Mouse (Mus musculus) limb, embryonic 13.5 days (tissue): ENCODE measurements around the gene Bnc2. TPM values are rescaled to one million over a fixed set of nuclear protein-coding genes. Genes with fewer than 3 reads are reported as not detected.

Source experiments
- ATAC-seq: fragments of 200-750 bp; cut with Nextera tagmentation; 2 replicates; pipeline ENCODE4 v1.8.0; 2017; ENCODE audit warnings: low read depth, moderate number of reproducible peaks, moderate TSS enrichment; ENCODE audit not compliant: low FRiP score
- H3K27ac ChIP-seq: fragments of 300-500 bp; sonication (generic); 2 replicates; pipeline ENCODE4 v1.5.1; 2015; ENCODE audit warnings: inconsistent platforms, mild to moderate bottlenecking, moderate library complexity
- H3K27me3 ChIP-seq: fragments of 300-500 bp; sonication (generic); 2 replicates; pipeline ENCODE4 v1.6.1; 2015; ENCODE audit warnings: mild to moderate bottlenecking, inconsistent platforms
- H3K36me3 ChIP-seq: fragments of 300-500 bp; sonication (generic); 2 replicates; pipeline ENCODE4 v1.6.1; 2015; ENCODE audit warnings: inconsistent platforms, mild to moderate bottlenecking, moderate library complexity
- H3K4me1 ChIP-seq: fragments of 300-500 bp; sonication (generic); 2 replicates; pipeline ENCODE4 v1.6.1; 2015; ENCODE audit warnings: inconsistent platforms
- H3K4me2 ChIP-seq: fragments of 300-500 bp; sonication (generic); replicated peaks from 2 replicates; pipeline ENCODE4 v1.6.1; 2015; ENCODE audit warnings: inconsistent platforms, mild to moderate bottlenecking, moderate library complexity
- H3K4me3 ChIP-seq: fragments of 300-500 bp; sonication (generic); 2 replicates; pipeline ENCODE4 v1.5.1; 2015; ENCODE audit warnings: moderate library complexity, mild to moderate bottlenecking, inconsistent platforms
- H3K9ac ChIP-seq: fragments of 300-500 bp; sonication (generic); 2 replicates; pipeline ENCODE4 v1.6.1; 2015; ENCODE audit warnings: mild to moderate bottlenecking, inconsistent platforms
- H3K9me3 ChIP-seq: fragments of 300-500 bp; sonication (generic); 2 replicates; pipeline ENCODE4 v1.6.1; 2016; ENCODE audit warnings: inconsistent platforms
- WGBS: fragments of 180-500 bp; shearing (Covaris S2); methylation state at CpG from one replicate; pipeline ENCODE4 v1.1.7; 2015; 5-methylcytosine and 5-hydroxymethylcytosine counted together
- polyA plus RNA-seq: library from polyadenylated mRNA; unstranded; fragments of >200 nt; fragmentation: Nextera tagmentation; extraction: Ambion mirVana; gene quantifications from 2 replicates; pipeline ENCODE4 v1.2.1, GENCODE M21; 2015

The Bnc2 gene
- polyA plus RNA-seq, 1 experiment from 2014 or later: 38.7 TPM

GRCm38 (mm10) chr4:84627616-84628015 is 47.5 kb downstream of the Bnc2 start:
- Histone ChIP-seq H3K9me3 (no peaks in the 10 kb centered on the region), H3K4me2 (no peak overlapping the region), H3K36me3 (no peaks in the 10 kb centered on the region), H3K4me3 (no peak overlapping the region), H3K27ac (no peak overlapping the region), H3K9ac (no peak overlapping the region), H3K4me1 (peaks cover 34% of the 10 kb centered on the region), H3K27me3 (no peaks in the 10 kb centered on the region)
- no peak for ATAC-seq
- WGBS: 86% methylated on average over 7 of the region's 7 CpGs

DNA sequence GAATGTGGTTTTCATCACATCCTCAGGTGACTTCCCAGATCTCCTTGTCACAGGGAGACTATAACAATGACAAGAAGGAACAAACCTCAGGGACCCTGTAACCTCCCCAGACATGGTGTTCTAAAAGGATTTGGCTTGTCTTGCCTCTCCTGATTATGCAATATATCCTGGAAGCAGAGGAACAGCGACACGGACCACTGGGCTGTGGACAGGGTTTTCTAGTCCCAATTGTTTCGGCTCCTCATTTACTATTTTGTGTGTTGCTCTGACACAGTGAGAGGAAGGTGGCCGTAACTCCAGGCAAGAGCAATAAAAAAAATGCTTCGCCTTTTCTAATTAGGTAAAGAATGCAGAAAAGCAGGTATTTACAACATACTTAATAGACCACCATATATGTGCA is 51.8 kb downstream of the Bnc2 start:
- Histone ChIP-seq H3K36me3 (no peaks in the 10 kb centered on the region), H3K4me2 (no peak overlapping the region; the same call in 1 of the 2 replicates), H3K9ac (no peak overlapping the region), H3K27me3 (no peaks in the 10 kb centered on the region), H3K27ac (no peak overlapping the region; the same call in 1 of the 2 replicates), H3K9me3 (no peaks in the 10 kb centered on the region), H3K4me1 (peaks cover 51% of the 10 kb centered on the region), H3K4me3 (no peak overlapping the region)
- no peak for ATAC-seq
- 37% methylated on average over 5 of the region's 5 CpGs for WGBS

- Histone ChIP-seq H3K27ac (no peak overlapping the region), H3K4me1 (peaks cover 43% of the 10 kb centered on the region), H3K9ac (no peak overlapping the region), H3K36me3 (no peaks in the 10 kb centered on the region), H3K9me3 (no peaks in the 10 kb centered on the region), H3K4me3 (no peak overlapping the region), H3K27me3 (no peaks in the 10 kb centered on the region), H3K4me2 (no peak overlapping the region)
- ATAC-seq: no peak
- 76% methylated on average over 3 of the region's 3 CpGs for WGBS
These were observed 53.3 kb downstream of the Bnc2 start for GRCm38 (mm10) chr4:84621785-84622184.

- Histone ChIP-seq H3K27me3 (no peaks in the 10 kb centered on the region), H3K4me3 (no peak overlapping the region), H3K9me3 (no peaks in the 10 kb centered on the region), H3K4me2 (no peak overlapping the region), H3K4me1 (peaks cover 5% of the 10 kb centered on the region; the same call in 1 of the 2 replicates), H3K36me3 (no peaks in the 10 kb centered on the region), H3K27ac (no peak overlapping the region), H3K9ac (no peak overlapping the region)
- WGBS: 60% methylated on average over 4 of the region's 4 CpGs
- no peak for ATAC-seq
These were observed 65.2 kb downstream of the Bnc2 start for GRCm38 (mm10) chr4:84609861-84610260.

DNA sequence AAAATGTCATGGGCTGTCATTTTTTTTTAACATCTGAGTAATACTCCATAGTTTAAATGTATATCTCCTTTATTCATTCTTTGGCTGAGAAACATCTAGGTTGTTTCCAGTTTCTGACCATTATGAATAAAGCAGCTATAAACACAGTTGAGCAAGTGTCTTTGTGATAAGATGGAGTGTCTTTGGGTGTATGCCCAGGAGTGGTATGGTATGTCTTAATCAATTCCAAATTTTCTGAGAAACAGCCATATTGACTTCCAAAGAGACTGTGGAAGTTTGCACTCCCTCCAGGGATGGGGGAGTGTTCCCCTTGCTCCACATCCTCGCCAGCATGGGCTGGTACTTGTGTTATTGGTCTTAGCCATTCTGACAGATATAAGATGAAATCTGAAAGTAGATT is 70.6 kb downstream of the Bnc2 start:
- H3K9me3 ChIP-seq: no peaks in the 10 kb centered on the region
- H3K36me3 ChIP-seq: no peaks in the 10 kb centered on the region
- no peaks in the 10 kb centered on the region for H3K4me1 ChIP-seq
- ATAC-seq: no peak
- no peak overlapping the region for H3K9ac ChIP-seq
- no peak overlapping the region for H3K4me3 ChIP-seq
- no peaks in the 10 kb centered on the region for H3K27me3 ChIP-seq
- H3K27ac ChIP-seq: no peak overlapping the region
- no peak overlapping the region for H3K4me2 ChIP-seq
- 86% methylated on average over 1 of the region's 1 CpGs for WGBS

GRCm38 (mm10) chr4:84580260-84580952 is 94.7 kb downstream of the Bnc2 start:
- Histone ChIP-seq H3K27me3 (no peaks in the 10 kb centered on the region), H3K36me3 (no peaks in the 10 kb centered on the region), H3K4me3 (no peak overlapping the region), H3K4me1 (peaks cover 40% of the 10 kb centered on the region), H3K9ac (no peak overlapping the region), H3K4me2 (no peak overlapping the region), H3K9me3 (no peaks in the 10 kb centered on the region), H3K27ac (no peak overlapping the region)
- WGBS: 32% methylated on average over 6 of the region's 6 CpGs
- no peak for ATAC-seq

- no peak overlapping the region for H3K27ac ChIP-seq
- WGBS: 69% methylated on average over 1 of the region's 1 CpGs
These were observed 96.8 kb downstream of the Bnc2 start for GRCm38 (mm10) chr4:84578296-84578695.

DNA sequence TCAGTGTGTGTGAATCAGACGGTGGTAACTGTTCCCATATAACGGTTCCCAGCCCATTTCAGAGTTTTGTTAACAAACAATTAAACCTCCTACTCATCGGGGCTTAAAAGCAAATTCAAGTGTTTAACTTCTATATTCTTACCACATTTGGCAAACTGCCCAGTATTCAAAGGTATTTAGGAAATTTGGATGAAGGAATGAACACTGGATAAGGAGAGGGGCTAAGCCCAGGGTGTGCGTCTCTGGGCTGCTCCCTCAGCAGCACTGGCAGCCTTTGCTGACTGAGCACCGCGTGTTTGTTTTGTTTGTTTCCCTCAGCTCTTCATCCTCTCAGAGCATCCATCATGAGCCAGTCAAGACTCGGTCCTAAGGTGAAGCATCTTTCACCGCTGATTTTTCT is 109.0 kb downstream of the Bnc2 start:
- H3K27me3 ChIP-seq: no peaks in the 10 kb centered on the region
- WGBS: 37% methylated on average over 8 of the region's 8 CpGs
- H3K27ac ChIP-seq: no peak overlapping the region
- no peak overlapping the region for H3K9ac ChIP-seq
- H3K9me3 ChIP-seq: no peaks in the 10 kb centered on the region
- H3K4me3 ChIP-seq: no peak overlapping the region
- no peak overlapping the region for H3K4me2 ChIP-seq
- H3K36me3 ChIP-seq: no peaks in the 10 kb centered on the region
- H3K4me1 ChIP-seq: peaks cover 26% of the 10 kb centered on the region
- ATAC-seq: no peak; the same call in 1 of the 2 replicates

More at GRCm38 (mm10) chr4:84578296-84578695, 96.8 kb downstream of the Bnc2 start:
- H3K9ac ChIP-seq: no peak overlapping the region
- H3K4me3 ChIP-seq: no peak overlapping the region
- no peaks in the 10 kb centered on the region for H3K9me3 ChIP-seq
- no peak overlapping the region for H3K4me2 ChIP-seq
- H3K27me3 ChIP-seq: no peaks in the 10 kb centered on the region
- H3K4me1 ChIP-seq: peaks cover 37% of the 10 kb centered on the region
- ATAC-seq: no peak
- no peaks in the 10 kb centered on the region for H3K36me3 ChIP-seq

DNA sequence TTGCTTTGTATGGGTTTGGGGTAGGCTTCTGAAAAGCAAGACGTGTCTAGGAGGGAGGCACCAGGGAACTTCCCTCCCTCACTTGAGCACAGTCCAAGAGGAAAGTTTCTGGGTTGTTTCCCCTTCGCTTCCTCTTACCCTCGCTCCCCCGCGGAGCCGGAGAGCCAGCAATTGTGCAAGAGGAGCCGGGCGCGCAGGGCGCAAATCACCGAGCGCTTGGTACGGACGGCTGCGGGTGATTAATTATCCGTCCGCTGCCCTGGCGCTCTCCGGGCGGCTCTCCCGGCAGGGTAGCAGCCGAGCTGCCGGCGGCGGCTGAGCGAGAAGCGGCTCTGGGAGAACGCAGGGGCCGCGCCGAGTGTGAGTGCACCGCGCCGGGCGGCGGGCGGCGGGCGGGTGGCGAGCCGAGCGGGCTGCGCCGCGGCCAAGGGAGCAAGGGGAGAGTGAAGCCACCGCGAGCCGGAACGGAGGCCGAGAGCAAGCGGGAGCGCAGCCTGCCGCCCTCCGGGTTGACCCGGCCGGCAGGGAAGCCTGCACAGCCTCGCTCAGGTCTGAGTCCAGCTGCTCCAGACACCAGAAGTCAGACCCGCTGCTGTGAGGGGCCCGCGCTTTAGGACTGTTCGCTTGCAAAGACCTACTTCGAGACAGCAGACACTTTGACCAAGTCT is 129.7 kb downstream of the Bnc2 start:
- Histone ChIP-seq H3K4me2 (peak overlapping the region; percentile 80), H3K9ac (peak overlapping the region; percentile 98), H3K9me3 (no peaks in the 10 kb centered on the region), H3K36me3 (no peaks in the 10 kb centered on the region), H3K27ac (peak overlapping the region; percentile 87), H3K27me3 (no peaks in the 10 kb centered on the region), H3K4me3 (peak overlapping the region; percentile 73), H3K4me1 (peaks cover 33% of the 10 kb centered on the region)
- under 1% methylated on average over 51 of the region's 62 CpGs for WGBS
- ATAC-seq: peak; percentile 89

DNA sequence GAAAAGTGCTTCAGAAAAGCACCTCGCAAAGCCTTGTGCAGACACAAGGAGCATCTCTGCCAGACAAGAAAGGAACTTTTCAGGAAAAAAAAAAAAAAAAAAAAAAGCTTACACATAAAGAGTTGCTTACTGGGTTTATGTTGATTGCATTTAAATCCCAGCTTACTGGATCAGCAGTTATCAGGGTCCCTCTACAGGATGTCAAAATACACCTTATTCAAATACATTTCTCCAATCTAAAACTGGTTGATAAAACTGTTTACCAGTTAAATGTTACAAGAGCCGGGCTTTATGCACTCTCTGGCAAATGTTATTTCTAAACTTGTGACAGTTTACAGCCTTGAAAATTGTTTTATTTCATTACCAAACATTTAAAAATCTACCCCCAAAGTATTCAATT is 130.4 kb downstream of the Bnc2 start:
- WGBS: 30% methylated on average over 2 of the region's 2 CpGs
- no peak overlapping the region for H3K27ac ChIP-seq
- peak overlapping the region; percentile 98; the same call in 1 of the 2 replicates for H3K9ac ChIP-seq
- no peak for ATAC-seq
- H3K9me3 ChIP-seq: no peaks in the 10 kb centered on the region
- peaks cover 39% of the 10 kb centered on the region for H3K4me1 ChIP-seq
- H3K27me3 ChIP-seq: no peaks in the 10 kb centered on the region
- peak overlapping the region; percentile 80 for H3K4me2 ChIP-seq
- H3K36me3 ChIP-seq: no peaks in the 10 kb centered on the region
- H3K4me3 ChIP-seq: peak overlapping the region; percentile 73

DNA sequence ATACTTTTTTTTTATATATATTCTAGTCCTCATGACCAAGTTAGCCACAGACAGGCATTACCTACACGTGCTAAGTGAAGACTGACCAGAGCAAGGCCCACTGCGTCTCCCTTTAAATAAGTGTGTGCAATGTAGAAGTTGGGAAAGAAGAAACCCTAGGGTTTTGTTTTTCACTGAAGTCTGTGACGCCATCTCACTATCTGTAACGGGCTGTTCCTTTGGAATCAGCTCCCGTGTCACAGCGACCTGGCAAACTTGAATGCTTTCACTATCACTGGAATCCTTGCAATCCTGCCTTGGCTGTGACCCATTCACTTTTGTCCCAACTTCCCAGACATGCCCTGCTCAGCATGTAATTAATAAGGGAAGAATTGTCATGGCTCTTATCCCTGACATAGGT is 134.5 kb downstream of the Bnc2 start:
- H3K9me3 ChIP-seq: no peaks in the 10 kb centered on the region
- ATAC-seq: no peak
- H3K36me3 ChIP-seq: no peaks in the 10 kb centered on the region
- no peak overlapping the region for H3K4me3 ChIP-seq
- WGBS: 84% methylated on average over 6 of the region's 6 CpGs
- H3K27ac ChIP-seq: no peak overlapping the region
- H3K4me1 ChIP-seq: peaks cover 27% of the 10 kb centered on the region; the same call in 1 of the 2 replicates
- H3K9ac ChIP-seq: no peak overlapping the region
- H3K27me3 ChIP-seq: no peaks in the 10 kb centered on the region
- H3K4me2 ChIP-seq: no peak overlapping the region

DNA sequence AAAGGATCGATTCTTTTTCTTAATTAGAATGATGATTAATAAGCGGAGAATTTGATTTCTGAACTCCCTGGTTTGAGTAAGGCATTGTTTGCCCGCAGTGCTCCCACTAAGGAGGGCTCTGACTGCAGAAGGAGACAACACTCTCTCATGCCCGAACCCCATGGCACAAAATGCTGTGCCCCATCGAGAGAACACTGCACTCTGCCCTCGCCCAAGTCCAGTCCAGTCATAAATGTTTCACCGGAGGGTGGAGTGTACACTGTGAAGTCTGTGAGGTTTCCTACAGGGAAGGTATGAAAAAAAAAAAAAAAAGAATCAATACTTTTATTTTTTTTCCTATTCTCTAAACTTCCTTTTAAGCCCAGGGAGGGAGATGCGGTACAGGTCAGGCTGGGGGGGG is 135.7 kb downstream of the Bnc2 start:
- 89% methylated on average over 8 of the region's 8 CpGs for WGBS
- H3K4me2 ChIP-seq: no peak overlapping the region
- H3K27ac ChIP-seq: no peak overlapping the region
- no peaks in the 10 kb centered on the region for H3K36me3 ChIP-seq
- peaks cover 23% of the 10 kb centered on the region; the same call in 1 of the 2 replicates for H3K4me1 ChIP-seq
- H3K4me3 ChIP-seq: no peak overlapping the region
- no peaks in the 10 kb centered on the region for H3K9me3 ChIP-seq
- no peaks in the 10 kb centered on the region for H3K27me3 ChIP-seq
- H3K9ac ChIP-seq: no peak overlapping the region
- no peak for ATAC-seq
